In the genomic region with DNA sequence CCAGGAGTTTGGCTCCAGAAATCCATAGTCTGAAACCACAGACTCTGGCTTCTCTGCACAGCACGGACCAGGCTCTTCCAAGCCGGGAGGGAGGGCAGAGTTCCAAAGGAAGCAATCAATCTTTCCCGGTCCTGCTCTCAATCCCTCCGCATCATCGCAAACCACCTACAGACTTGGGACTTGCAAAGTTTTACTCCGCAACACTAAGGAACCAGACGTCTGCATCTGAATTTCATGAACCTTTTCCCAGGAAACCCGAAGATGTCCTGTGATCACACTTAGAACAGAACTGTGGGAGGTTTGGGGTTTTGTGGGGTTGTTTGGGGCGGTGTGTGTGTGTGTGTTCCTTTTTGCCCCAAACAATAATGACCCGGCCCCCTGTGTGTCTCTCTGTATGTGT, we compare ENCODE assay signal across 8 mouse cellular contexts. TPM values are rescaled to one million over a fixed set of nuclear protein-coding genes. Genes with fewer than 3 reads are reported as not detected.
DNase-seq lines count a peak whose midpoint lies in the region; ATAC-seq and TF ChIP-seq lines count a peak whose summit lies in the region.

No protein-coding gene starts in this region.

- H3K4me3 ChIP-seq in heart, embryonic 10.5 days, result peak overlapping the region; percentile 90
- H3K4me3 ChIP-seq in intestine, embryonic 14.5 days (ENCODE audit: low read depth, low read length), result peak overlapping the region; percentile 62
- peak overlapping the region; percentile 72 for H3K4me3 ChIP-seq in liver, postnatal 0 days (ENCODE audit: low read depth, low read length)

- H3K9ac ChIP-seq in intestine, embryonic 14.5 days (ENCODE audit: low read length), result peak overlapping the region; percentile 73
- H3K9ac ChIP-seq in liver, postnatal 0 days (replicated peaks), result peak overlapping the region; percentile 89

- TF ChIP-seq EP300 in liver, postnatal 0 days (IDR thresholded peaks at IDR 0.05; ENCODE audit: low read depth), result no peak

- no peak for TF ChIP-seq CTCF in liver, postnatal 0 days (IDR thresholded peaks at IDR 0.05; ENCODE audit: low read depth)

- 3% methylated on average over 10 of the region's 10 CpGs for WGBS in heart, embryonic 10.5 days
- WGBS in intestine, embryonic 14.5 days, result 1% methylated on average over 10 of the region's 10 CpGs
- WGBS in liver, postnatal 0 days (ENCODE audit: insufficient replicate concordance), result 4% methylated on average over 10 of the region's 10 CpGs

- peak overlapping the region; percentile 91 for H3K27ac ChIP-seq in heart, embryonic 10.5 days
- peak overlapping the region; percentile 66 for H3K27ac ChIP-seq in intestine, embryonic 14.5 days (ENCODE audit: low read depth)
- H3K27ac ChIP-seq in liver, postnatal 0 days (ENCODE audit: low read depth), result peak overlapping the region; percentile 88

- no peaks in the 10 kb centered on the region for H3K27me3 ChIP-seq in heart, embryonic 10.5 days (ENCODE audit: insufficient read depth, poor library complexity, severe bottlenecking)
- no peaks in the 10 kb centered on the region for H3K27me3 ChIP-seq in intestine, embryonic 14.5 days (replicated peaks; ENCODE audit: control insufficient read depth, insufficient read depth, low read length)
- no peaks in the 10 kb centered on the region for H3K27me3 ChIP-seq in liver, postnatal 0 days (ENCODE audit: insufficient read depth, low read length)

- H3K4me1 ChIP-seq in heart, embryonic 10.5 days, result peaks cover 30% of the 10 kb centered on the region
- H3K4me1 ChIP-seq in intestine, embryonic 14.5 days (replicated peaks; ENCODE audit: control insufficient read depth, insufficient read depth, low read length), result peaks cover 13% of the 10 kb centered on the region
- H3K4me1 ChIP-seq in liver, postnatal 0 days (ENCODE audit: insufficient read depth), result peaks cover 28% of the 10 kb centered on the region

- peak; percentile 8; the same call in 1 of the 2 replicates for ATAC-seq in erythroblast, adult 5-6 weeks (replicated peaks; ENCODE audit: low FRiP score, poor library complexity, severe bottlenecking)
- no peak; the same call in 1 of the 2 replicates for ATAC-seq in intestine, embryonic 14.5 days (replicated peaks; ENCODE audit: low FRiP score, low TSS enrichment, low read depth)
- no peak; the same call in 1 of the 2 replicates for ATAC-seq in liver, postnatal 0 days

- peak overlapping the region; percentile 90 for H3K4me2 ChIP-seq in intestine, embryonic 14.5 days (ENCODE audit: low read length)
- H3K4me2 ChIP-seq in liver, postnatal 0 days (ENCODE audit: low read depth, low read length), result peak overlapping the region; percentile 81

- H3K9me3 ChIP-seq in heart, embryonic 10.5 days, result no peaks in the 10 kb centered on the region
- H3K9me3 ChIP-seq in intestine, embryonic 14.5 days (ENCODE audit: control insufficient read depth, low read length), result no peaks in the 10 kb centered on the region
- no peaks in the 10 kb centered on the region for H3K9me3 ChIP-seq in liver, postnatal 0 days (ENCODE audit: low read length)

- DNase-seq in heart, embryonic 10.5 days (ENCODE audit: low spot score), result no peak
- no peak for DNase-seq in heart, adult 9 months (ENCODE audit: low spot score in 2 of 2)
- peak; percentile 76 for DNase-seq in adrenal gland, postnatal 10 days
- DNase-seq in intestine, embryonic 14.5 days (ENCODE audit: low spot score), result peak; percentile 68
- DNase-seq in liver, postnatal 0 days, result peak; percentile 38
- peak; percentile 23 for DNase-seq in ovary, postnatal 14 days (ENCODE audit: low spot score)
- DNase-seq in left cerebral cortex, postnatal 36 days (ENCODE audit: low spot score in 2 of 2), result no peak

- H3K36me3 ChIP-seq in heart, embryonic 10.5 days, result no peaks in the 10 kb centered on the region
- H3K36me3 ChIP-seq in intestine, embryonic 14.5 days (ENCODE audit: control insufficient read depth, insufficient read depth, low read length), result no peaks in the 10 kb centered on the region
- no peaks in the 10 kb centered on the region for H3K36me3 ChIP-seq in liver, postnatal 0 days (replicated peaks; ENCODE audit: insufficient read depth, low read length)

- intact Hi-C loops in left cerebral cortex, postnatal 36 days (cut with DNase I), result no loop called here

RNA-seq across cellular contexts. Expression of a gene that starts 0.8 kb away (rescaled TPM):
- polyA plus RNA-seq in heart, embryonic 10.5 days (2016; fragmentation: Nextera tagmentation; extraction: Ambion mirVana), result 30.3 and 35.6 TPM in 2 replicates
- 10 to 100 TPM; 18.7 to 19.8 TPM for total RNA-seq in adrenal gland, postnatal 10 days (2021)
- total RNA-seq in erythroblast, adult 5-6 weeks (2015; ENCODE audit: low replicate concordance), result 14.6 and 16.1 TPM in 2 replicates
- 9.7 and 12.7 TPM in 2 replicates for total RNA-seq in erythroblast, adult 5-6 weeks (2017; ENCODE audit: low replicate concordance)
- 36.0 and 39.6 TPM in 2 replicates for polyA plus RNA-seq in intestine, embryonic 14.5 days (2014; fragmentation: Nextera tagmentation; extraction: Ambion mirVana)
- 17.5 and 20.2 TPM in 2 replicates for polyA plus RNA-seq in liver, postnatal 0 days (2015; fragmentation: Nextera tagmentation; extraction: Ambion mirVana)
- total RNA-seq in left cerebral cortex, postnatal 36 days (2021), result 10 to 100 TPM; 17.8 to 18.1 TPM

Comparison
In these comparisons a context has a peak if more than half of its experiments do, and no peak if none do; other contexts are left out.
1. DNase-seq: peak in adrenal gland, postnatal 10 days (single experiment), intestine, embryonic 14.5 days (single experiment), liver, postnatal 0 days (single experiment) and ovary, postnatal 14 days (single experiment); none in heart, embryonic 10.5 days (single experiment), heart, adult 9 months (0 of 2) and left cerebral cortex, postnatal 36 days (0 of 2).
2. Peak in every context shown above with its lines, with median percentiles within 50 percentile points of each other: H3K27ac ChIP-seq and H3K4me3 ChIP-seq.